Mouse (Mus musculus): Measurements from ENCODE around the gene Dolk.

Gene Dolk

DNA sequence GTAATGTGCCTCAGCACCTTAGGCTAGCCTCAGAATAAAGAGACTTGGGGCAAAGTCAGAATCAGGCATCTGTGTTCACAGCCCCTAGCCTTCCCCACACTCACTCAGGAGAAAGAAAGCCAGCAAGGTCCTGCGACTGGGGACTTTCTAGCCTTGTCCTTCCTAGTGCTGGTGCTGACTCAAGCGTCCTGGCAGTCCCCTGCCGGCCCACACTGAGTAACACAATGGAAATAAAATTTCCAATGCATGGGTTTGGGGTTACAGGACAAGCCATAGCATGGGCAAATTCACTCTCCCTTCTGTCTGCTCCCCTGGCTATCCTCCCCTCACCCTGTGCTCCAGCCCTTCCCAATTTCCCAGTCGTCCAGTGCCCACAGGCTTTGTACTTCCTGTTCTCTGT lies 17.8 kb downstream of the Dolk start:
- no peak for DNase-seq (ENCODE audit: low read depth, low spot score)

DNA sequence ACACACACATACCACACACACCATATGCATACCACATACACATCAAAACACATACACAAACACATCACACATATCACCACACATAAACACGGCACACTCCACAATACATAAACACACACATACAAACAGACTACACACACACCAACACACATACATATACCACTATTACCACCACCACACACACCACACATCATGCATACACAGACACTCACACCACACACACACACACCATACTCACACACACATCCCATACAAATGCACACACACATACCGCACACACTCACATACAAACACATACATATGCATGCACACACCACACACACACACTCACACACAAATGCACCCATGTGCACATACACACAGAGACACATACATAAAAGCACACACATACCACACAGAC lies 18.7 kb downstream of the Dolk start:
- DNase-seq (ENCODE audit: low read depth, low spot score): no peak

DNA sequence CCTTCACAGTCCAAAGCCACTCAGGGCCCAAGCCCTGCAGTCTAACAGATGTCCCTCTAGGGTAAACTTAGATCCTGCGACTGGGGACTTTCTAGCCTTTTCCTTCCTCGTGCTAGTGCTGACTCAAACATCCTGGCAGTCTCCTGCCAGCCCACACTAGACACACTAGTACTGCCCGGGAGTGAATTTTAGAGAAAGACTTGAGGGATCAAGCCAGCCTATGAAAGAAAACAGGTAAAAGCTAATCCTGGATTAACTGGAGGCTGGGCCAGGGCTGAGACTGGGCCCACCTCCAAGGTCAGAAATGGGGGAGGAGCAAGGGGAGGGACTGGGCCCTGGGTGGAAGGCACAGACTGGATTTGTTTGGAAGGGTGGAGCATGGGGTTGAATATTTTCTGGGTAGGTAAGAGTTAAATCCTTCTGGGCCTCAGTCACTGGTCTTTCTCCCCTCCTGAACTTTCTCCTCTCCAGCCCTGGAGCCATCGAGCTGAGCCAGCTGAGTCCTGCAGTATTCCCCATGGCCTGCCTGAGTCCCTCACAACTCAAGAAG lies 19.7 kb downstream of the Dolk start:
- DNase-seq (ENCODE audit: low read depth, low spot score): peak; percentile 69

DNA sequence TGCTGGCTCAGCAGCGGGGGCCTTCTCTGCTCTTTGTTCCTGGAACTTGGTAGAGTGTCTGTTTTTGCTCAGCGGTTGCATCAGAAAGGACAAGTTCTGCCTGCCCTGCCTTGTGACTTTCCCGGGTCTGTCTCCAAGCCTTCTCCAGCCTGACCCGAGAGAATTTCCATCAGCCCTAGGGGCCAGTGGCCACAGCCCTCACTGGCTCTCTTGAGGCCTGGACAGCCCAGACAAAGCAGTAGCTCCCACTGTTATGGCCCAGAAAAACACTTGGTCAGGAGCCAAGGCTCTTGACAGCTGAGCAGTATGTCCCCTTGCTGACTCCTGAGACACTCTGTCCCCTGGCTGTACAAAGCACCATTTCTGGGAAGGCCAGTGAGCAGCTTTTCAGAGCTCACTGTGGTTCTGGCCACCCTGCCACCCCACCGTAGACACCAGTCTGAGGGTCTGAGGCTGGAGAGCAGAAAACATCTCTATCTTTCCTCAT lies 20.3 kb downstream of the Dolk start, which contains the start of gene Phyhd1:
TSS of gene Phyhd1 (plus strand) at position 437 of the 487 bp plus-strand sequence.
- DNase-seq (ENCODE audit: low read depth, low spot score): no peak

DNA sequence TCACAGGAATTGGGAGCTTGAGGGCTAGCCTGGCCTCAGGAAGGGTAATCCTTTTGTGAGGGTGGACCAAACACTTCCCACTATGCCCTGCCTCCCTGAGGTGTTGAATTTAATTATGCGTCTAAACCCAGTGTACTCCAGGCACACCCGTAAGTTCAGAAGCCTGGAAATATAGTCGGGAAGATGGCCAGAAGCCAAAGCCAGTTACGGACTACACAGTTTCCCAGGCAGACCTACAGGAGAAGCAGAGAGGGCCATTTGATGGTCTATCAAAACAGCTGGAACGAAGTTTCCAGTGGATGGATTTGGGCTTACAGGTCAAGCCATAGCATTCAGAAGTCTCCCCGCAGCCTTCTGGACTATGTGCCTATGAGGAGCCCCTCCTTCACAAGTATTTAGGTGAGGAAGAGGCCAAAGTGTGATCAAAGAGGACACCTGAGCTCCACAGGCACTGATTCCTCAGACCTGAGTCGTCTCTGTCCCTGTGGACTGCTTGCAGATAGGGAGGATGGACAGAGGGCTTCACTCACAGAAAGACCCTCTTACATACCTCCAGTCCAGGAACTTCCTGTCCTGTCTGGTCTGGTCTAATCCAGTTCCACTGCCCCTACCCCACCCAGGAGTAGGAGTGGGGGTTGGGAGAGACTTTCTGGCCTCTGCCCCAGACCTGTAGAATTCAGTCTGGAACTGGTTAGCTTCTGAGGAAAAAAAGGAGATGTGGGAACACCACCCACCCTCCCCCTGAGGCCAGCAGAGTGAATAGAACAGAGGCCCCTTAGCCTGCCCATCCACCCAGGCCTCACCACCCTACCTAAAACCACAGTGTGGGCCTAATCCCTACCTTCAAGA lies 21.2 kb downstream of the Dolk start:
- no peak for DNase-seq (ENCODE audit: low read depth, low spot score)

DNA sequence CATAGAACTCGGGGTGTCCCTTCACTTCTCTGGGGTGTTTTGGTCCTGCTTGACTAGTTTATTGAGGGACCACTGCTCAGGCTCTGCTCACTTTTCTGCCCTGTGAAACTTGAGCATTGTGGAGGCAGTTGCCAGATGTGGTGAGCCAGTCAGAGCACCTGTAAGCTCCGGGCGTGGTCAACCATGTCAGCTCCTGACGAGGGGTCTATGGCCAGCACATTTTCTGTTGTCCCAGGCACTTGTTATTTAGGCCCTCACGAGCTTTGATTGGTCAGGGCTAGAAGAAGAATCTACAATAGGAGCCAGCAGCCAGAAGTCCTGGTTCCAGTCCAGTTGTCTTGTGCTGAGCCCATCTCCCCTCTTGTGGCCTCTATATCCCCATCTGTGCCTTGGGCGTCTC lies 22.3 kb downstream of the Dolk start:
- DNase-seq (ENCODE audit: low read depth, low spot score): no peak

DNA sequence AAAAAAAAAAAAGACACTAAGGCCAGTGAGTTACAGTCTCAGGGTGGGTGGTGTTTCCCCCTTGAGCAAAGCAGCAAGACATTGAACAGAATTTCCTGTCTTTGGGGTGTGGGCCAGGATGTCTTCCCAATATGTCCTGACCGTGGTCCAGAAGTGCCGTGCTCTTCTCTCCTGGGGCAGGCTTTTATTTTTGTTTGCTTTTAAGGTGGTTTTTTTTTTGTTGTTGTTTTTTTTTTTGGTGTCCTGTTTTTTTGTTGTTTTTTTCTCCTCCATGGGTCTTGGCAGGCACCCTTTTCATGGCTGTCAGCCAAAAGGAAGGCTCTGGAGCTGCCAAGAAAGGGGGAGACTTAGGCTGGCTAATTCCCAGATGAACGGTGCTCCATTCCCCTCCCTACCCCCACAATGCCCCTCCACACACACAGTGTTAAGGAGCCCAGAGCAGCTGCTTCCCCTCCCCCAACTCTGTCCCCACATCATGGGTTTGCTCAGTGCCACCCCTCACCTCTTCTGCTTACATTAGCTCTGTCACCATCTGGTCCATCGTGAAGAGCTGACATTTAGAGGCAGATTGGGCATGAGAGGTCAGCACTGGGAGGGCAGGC lies 23.2 kb downstream of the Dolk start:
- no peak for DNase-seq (ENCODE audit: low read depth, low spot score)

DNA sequence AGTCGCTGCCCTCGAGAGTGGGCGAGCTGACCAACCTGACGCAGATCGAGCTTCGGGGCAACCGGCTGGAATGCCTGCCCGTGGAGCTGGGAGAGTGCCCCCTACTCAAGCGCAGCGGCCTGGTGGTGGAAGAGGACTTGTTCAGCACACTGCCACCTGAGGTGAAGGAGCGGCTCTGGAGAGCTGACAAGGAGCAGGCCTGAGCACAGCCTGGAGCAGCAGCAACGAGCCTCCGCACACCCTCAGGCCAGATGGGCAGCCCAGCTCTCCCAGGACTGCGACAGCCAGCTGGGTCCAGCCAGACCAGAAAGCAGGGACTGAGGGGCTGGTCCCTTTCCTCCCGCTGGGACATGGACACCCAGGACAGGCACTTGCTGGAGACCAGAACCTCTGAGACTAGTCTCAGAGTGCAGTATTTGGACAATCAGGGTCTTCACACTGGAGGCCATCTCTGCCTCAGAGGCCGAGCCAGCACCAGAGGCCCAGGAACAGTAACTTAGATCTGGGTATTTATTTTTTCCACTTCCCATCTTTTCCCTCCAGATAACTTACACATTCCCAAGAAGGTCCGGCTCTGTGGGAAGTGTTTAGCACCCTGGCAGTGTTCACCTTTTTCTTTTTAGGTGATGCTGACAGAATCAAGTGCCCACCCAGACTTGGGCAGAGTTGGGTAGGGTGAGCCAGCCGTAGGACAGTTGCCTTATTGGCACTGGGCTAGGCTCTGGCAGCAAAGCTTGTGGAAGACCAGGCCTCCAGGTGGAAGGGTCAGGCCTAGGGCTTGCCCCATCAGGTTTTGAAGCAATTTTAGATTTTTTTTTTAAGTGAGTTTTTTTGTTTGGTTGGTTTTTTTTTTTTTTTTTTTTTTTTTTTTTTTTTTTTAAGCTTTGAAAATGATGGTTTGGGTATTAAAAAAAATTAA lies 24.0 kb downstream of the Dolk start:
- no peak for DNase-seq (ENCODE audit: low read depth, low spot score)

DNA sequence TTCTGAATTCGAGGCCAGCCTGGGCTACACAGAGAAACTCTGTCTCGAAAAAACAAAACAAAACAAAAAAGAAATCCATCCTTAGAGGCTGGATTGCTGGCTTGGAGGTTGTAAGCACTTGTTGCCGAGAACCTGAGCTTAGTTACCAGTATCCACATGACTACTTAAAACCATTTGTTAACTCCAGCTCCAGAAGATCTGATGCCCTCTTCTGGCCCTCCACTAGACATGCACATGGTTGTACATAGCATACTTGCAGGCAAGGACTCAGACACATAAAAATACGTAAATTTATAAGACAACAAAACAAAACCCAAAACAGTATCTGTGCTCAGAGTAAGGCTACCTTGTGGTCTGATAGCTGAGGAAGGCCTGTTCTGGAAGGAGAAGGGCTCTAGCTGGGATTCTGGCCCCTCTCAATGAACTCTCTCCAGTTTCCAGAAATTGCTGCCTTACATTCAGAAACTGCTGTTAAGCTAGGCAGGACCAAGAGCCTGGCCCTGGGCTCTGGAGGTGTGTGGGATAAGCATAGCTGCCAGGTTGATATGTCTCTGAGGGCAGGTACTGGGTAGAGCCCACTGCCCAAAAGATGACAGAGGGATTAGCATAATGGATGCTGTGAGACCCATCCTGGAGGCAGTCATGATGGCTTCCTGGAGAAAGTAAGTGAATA lies 24.9 kb downstream of the Dolk start:
- DNase-seq (ENCODE audit: low read depth, low spot score): no peak

DNA sequence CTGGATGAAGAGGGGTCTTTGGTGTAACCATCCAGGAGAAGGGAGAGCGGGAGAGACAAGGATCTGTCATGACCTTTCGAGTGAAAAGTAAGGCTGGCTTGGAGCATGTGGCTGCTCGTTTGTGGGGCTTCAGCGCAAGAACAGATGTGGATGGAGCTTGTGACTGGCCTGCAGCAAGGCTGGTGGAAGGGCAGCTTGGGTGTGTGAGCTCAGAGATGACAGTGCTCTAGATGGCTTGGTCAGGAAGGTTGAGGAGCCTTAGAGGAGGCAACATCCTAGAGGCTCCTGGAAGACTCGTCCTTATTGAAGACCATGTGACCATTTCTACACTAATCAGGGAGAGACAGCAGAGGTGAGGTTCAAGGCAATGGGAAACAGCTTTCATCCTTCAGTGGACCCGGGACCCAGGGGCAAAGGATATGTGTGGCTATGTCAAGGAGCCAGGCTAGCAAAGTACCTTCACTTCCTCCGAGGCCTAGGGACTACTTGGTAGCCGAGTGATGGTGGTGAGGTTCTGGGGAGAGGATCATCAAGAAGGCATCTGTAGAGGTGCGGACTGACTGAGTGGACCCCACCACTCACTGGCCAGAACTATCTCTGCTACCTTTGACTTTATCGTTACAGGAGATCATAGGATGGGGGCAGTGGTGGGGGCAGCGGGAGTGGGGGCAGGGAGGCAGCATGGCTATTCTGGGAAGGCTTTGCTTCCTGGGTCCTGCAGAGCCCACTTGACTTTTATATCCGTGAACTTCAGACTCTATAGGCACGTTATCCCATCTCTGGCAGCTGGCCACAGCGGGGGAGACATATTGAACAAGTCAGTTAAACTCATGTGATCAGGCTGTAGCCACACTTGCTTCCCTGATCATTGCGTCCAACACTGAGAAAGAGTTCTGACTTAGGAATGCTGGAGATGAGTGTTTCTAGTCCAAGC lies 26.7 kb downstream of the Dolk start:
- no peak for DNase-seq (ENCODE audit: low read depth, low spot score)

DNA sequence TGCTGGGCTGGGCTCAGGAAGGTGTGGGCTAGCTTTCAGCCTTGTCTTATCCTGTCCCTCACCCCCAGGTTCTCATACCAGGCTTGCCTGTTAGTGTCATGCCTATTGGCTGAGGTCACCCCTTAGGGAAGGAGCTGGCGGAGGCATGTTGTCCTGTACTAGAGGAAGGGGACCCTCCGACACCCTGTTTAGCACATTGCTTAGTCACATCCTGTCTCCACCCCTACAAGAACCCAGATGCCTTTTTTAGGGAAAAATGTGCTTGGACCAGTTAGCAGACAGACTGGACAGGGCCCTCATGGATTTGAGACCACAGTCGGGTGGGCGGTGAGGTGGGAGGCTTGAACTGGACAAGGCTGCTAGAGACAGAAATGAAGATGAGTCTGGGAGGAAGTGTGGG lies 27.5 kb downstream of the Dolk start:
- DNase-seq (ENCODE audit: low read depth, low spot score): no peak

DNA sequence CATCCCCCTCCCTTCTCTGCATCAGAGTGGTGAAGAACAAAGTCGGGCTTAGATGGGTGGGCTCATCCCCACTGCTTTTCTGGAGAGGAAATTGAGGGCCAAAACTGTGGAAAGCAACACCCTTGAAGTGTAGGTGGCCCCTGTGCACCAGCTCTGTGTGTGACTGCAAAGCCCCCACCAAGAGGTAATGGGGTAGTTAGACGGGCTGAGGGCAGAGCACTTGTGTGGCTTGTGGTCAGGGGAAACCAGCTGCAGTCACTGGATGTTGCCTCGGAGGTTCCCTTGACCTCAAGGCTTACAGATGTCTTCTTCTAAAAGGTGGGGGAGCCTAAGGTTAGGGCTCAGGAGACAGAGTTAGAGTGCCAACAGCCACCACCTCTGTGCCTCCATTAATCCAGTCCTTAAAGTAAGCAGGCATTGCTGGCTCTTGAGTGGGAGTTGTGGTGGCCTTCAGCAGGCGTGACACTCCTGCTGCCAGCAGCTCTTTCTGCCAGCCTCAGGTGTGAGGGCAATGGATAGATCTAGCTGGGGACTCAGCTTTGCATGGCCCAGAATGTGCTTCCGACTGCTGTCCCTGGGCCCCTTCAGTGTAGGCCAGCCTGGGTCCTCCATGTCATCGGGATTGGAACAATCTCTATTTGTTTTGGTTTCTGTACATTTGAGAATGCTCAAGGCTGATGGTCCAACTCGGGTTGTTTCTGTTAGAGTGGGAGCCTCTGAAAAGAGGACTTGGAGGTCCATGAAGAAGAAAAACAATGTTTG lies 28.3 kb downstream of the Dolk start:
- no peak for DNase-seq (ENCODE audit: low read depth, low spot score)

DNA sequence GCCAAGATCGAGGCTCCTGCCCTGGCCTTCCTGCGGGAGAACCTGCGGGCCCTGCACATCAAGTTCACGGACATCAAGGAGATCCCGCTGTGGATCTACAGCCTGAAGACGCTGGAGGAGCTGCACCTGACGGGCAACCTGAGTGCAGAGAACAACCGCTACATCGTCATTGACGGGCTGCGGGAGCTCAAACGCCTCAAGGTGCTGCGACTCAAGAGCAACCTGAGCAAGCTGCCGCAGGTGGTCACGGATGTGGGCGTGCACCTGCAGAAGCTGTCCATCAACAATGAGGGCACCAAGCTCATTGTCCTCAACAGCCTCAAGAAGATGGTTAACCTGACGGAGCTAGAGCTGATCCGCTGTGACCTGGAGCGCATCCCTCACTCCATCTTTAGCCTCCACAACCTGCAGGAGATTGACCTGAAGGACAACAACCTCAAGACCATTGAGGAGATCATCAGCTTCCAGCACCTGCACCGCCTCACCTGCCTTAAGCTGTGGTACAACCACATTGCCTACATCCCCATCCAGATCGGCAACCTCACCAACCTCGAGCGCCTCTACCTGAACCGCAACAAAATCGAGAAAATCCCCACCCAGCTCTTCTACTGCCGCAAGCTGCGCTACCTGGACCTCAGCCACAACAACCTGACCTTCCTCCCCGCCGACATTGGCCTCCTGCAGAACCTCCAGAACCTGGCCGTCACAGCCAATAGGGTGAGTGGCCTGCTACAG lies 29.4 kb downstream of the Dolk start:
- DNase-seq (ENCODE audit: low read depth, low spot score): no peak

DNA sequence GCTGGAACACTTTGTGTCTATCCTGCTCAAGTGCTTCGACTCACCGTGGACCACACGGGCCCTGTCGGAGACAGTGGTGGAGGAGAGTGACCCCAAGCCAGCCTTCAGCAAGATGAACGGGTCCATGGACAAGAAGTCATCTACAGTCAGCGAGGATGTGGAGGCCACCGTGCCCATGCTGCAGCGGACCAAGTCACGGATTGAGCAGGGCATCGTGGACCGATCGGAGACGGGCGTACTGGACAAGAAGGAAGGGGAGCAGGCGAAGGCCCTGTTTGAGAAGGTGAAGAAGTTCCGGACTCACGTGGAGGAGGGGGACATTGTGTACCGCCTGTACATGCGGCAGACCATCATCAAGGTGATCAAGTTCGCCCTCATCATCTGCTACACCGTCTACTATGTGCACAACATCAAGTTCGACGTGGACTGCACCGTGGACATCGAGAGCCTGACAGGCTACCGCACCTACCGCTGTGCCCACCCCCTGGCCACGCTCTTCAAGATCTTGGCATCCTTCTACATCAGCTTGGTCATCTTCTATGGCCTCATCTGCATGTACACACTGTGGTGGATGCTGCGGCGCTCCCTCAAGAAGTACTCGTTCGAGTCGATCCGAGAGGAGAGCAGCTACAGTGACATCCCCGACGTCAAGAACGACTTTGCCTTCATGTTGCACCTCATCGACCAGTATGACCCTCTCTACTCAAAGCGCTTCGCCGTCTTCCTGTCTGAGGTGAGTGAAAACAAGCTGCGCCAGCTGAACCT lies 30.3 kb downstream of the Dolk start:
- DNase-seq (ENCODE audit: low read depth, low spot score): no peak

DNA sequence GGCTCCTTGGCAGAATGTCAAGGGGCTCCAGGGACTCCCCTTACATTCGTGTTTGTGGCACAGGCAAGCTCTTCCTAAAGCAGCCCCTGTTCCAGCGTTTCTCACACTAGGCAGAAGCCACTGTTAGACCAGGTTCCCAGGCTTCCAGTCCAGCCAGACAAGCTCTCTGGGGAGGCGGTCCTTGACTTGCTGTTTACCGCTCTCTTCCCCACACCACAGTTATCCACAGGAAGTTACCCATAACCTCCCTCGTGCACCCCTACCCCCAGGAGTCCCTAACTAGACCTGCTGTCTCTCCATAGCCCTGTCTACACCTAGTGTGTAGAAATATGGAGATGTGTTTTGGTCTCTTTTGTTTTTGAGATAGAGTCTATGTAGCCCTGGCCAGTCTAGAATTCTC lies 32.3 kb downstream of the Dolk start:
- DNase-seq (ENCODE audit: low read depth, low spot score): no peak

DNA sequence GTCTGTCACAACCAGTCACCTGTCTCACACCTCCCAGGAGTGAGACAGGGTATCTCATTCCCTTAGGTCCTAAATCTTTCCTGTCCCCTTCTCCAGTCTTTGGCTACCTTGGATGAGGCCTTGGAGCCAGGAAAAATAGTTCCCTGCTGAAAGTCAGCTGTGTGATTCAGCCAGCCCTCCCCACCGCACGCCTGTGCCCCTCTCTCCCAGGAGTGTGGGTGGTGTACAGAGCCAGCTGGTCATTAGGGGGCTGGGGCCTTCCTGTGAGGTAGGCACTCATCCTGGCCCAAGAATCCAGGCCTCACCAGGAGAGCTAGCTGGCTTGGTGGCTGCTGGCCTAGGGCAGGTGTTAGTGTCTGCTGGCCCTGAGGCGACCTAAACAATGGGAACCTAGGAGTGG lies 33.6 kb downstream of the Dolk start:
- no peak for DNase-seq (ENCODE audit: low read depth, low spot score)

DNA sequence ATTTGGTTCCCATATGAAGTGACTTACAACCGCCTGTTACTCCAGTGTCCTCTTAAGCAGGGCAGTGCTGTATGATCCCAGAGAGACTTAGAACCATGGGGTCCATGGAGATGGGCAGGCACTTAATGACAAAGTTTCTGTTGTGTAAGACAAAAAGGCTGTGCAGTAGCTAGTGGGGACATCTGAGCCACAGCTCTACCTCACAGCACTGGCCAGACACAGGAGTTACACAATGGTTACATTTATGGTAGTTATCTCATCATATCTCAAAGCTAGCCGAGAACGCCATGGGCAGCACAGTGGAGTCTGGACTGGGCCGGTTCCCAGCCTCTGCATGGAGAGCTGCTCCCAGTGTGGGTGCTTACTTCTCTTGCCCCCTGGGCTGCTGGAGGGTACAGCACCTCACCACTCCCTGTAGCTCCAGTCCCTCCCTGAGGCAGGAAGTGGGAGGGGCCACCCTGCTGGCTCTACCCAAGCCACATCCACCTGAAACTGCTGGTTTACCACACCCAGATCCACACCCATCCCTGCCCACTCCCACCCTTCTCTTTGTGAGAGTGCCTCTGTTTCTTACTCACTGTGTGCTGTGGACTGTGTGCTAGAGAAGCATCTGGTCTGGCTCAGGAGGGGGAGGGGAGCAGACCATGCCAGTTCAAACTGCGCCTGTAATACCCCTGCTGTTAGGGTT lies 34.6 kb downstream of the Dolk start:
- no peak for DNase-seq (ENCODE audit: low read depth, low spot score)

All from retina, postnatal 7 days (tissue).